Mouse (Mus musculus): ENCODE data around the gene Pip4k2a. TPM values are rescaled to one million over a fixed set of nuclear protein-coding genes. Genes with fewer than 3 reads are reported as not detected.

Pip4k2a gene
- polyA plus RNA-seq, 1 experiment from 2014 or later, result 10.1 TPM

- Histone ChIP-seq H3K27me3 (replicated peaks; ENCODE audit: control insufficient read depth, insufficient read depth, low read length) (no peaks in the 10 kb centered on the region), H3K4me2 (ENCODE audit: low read length) (no peak overlapping the region), H3K9ac (ENCODE audit: low read length) (no peak overlapping the region), H3K36me3 (ENCODE audit: control insufficient read depth, insufficient read depth, low read length) (no peaks in the 10 kb centered on the region), H3K9me3 (ENCODE audit: control insufficient read depth, low read length) (peaks cover 6% of the 10 kb centered on the region; the same call in 1 of the 2 replicates), H3K4me3 (ENCODE audit: low read depth, low read length) (no peak overlapping the region), H3K27ac (ENCODE audit: low read depth) (no peak overlapping the region), H3K4me1 (replicated peaks; ENCODE audit: control insufficient read depth, insufficient read depth, low read length) (no peaks in the 10 kb centered on the region)
- ATAC-seq (replicated peaks; ENCODE audit: low FRiP score, low TSS enrichment, low read depth) (no peak), DNase-seq (ENCODE audit: low spot score) (no peak)
- 85% methylated on average over 3 of the region's 3 CpGs for WGBS
These were observed 12.4 kb downstream of the Pip4k2a start for GRCm38 (mm10) chr2:18985506-18985905.

GRCm38 (mm10) chr2:18984095-18984847, 13.7 kb downstream of the Pip4k2a start:
- Histone ChIP-seq H3K4me2 (ENCODE audit: low read length) (no peak overlapping the region), H3K27me3 (replicated peaks; ENCODE audit: control insufficient read depth, insufficient read depth, low read length) (no peaks in the 10 kb centered on the region), H3K36me3 (ENCODE audit: control insufficient read depth, insufficient read depth, low read length) (no peaks in the 10 kb centered on the region), H3K4me1 (replicated peaks; ENCODE audit: control insufficient read depth, insufficient read depth, low read length) (no peaks in the 10 kb centered on the region), H3K9me3 (ENCODE audit: control insufficient read depth, low read length) (peaks cover 6% of the 10 kb centered on the region; the same call in 1 of the 2 replicates), H3K4me3 (ENCODE audit: low read depth, low read length) (no peak overlapping the region), H3K27ac (ENCODE audit: low read depth) (no peak overlapping the region), H3K9ac (ENCODE audit: low read length) (no peak overlapping the region)
- WGBS, result 93% methylated on average over 15 of the region's 15 CpGs
- DNase-seq (ENCODE audit: low spot score) (peak; percentile 25), ATAC-seq (replicated peaks; ENCODE audit: low FRiP score, low TSS enrichment, low read depth) (no peak)

DNA sequence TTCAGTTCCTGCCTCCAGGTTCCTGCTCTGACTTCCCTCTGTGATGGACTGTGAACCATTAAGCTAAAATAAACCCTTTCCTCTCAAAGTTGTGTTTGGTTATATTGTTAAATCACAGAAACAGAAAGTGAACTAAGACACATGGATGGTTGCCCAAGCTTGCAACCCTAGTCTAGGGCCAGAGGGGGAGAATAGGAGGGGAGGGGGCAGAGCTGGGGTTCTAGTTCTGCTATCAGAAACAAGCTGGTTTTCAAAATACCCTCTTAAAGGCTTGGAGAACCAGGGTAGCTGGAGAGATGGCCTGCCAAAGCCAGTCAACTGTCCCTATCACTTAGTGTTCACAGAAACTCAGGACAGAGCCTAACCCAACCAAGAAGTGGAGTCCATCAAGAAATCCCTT, 14.4 kb downstream of the Pip4k2a start:
- Histone ChIP-seq H3K9ac (ENCODE audit: low read length) (no peak overlapping the region), H3K4me1 (replicated peaks; ENCODE audit: control insufficient read depth, insufficient read depth, low read length) (no peaks in the 10 kb centered on the region), H3K36me3 (ENCODE audit: control insufficient read depth, insufficient read depth, low read length) (no peaks in the 10 kb centered on the region), H3K27ac (ENCODE audit: low read depth) (no peak overlapping the region), H3K9me3 (ENCODE audit: control insufficient read depth, low read length) (peaks cover 6% of the 10 kb centered on the region; the same call in 1 of the 2 replicates), H3K4me2 (ENCODE audit: low read length) (no peak overlapping the region), H3K4me3 (ENCODE audit: low read depth, low read length) (no peak overlapping the region), H3K27me3 (replicated peaks; ENCODE audit: control insufficient read depth, insufficient read depth, low read length) (no peaks in the 10 kb centered on the region)
- ATAC-seq (replicated peaks; ENCODE audit: low FRiP score, low TSS enrichment, low read depth), result no peak
- no peak for DNase-seq (ENCODE audit: low spot score)

- no peak for ATAC-seq (replicated peaks; ENCODE audit: low FRiP score, low TSS enrichment, low read depth)
- H3K4me1 ChIP-seq (replicated peaks; ENCODE audit: control insufficient read depth, insufficient read depth, low read length), result no peaks in the 10 kb centered on the region
- H3K27ac ChIP-seq (ENCODE audit: low read depth), result no peak overlapping the region
- H3K36me3 ChIP-seq (ENCODE audit: control insufficient read depth, insufficient read depth, low read length), result no peaks in the 10 kb centered on the region
- 0 out of 2 replicates have a peak, but pooled peaks cover 2% of the 10 kb centered on the region for H3K9me3 ChIP-seq (ENCODE audit: control insufficient read depth, low read length)
- no peak overlapping the region for H3K4me2 ChIP-seq (ENCODE audit: low read length)
- DNase-seq (ENCODE audit: low spot score), result no peak
- H3K27me3 ChIP-seq (replicated peaks; ENCODE audit: control insufficient read depth, insufficient read depth, low read length), result no peaks in the 10 kb centered on the region
- no peak overlapping the region for H3K9ac ChIP-seq (ENCODE audit: low read length)
- WGBS, result 80% methylated on average over 6 of the region's 6 CpGs
- no peak overlapping the region for H3K4me3 ChIP-seq (ENCODE audit: low read depth, low read length)
These were observed 15.3 kb downstream of the Pip4k2a start for GRCm38 (mm10) chr2:18982581-18982980.

DNA sequence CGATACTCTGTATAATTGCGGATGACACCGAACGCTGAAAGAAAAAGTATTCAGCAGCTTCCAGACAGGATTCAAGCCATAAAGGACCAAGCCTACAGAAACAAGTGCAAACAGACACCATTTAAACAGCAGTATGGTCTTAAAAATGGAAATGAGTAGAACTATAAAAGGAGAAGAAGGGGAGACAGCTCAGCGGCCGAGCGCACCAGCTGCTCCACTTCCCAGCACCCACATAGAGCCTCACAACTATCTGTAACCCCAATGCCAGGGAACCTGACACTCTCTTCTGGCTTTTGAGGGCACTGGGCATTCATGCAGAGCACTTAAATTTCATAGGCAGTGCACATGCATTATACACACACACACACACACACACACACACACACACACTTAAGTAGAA, 18.3 kb downstream of the Pip4k2a start:
- 87% methylated on average over 7 of the region's 7 CpGs for WGBS
- no peak for ATAC-seq (replicated peaks; ENCODE audit: low FRiP score, low TSS enrichment, low read depth)
- H3K4me1 ChIP-seq (replicated peaks; ENCODE audit: control insufficient read depth, insufficient read depth, low read length), result no peaks in the 10 kb centered on the region

GRCm38 (mm10) chr2:18979046-18979445, 18.9 kb downstream of the Pip4k2a start:
- Histone ChIP-seq H3K4me1 (replicated peaks; ENCODE audit: control insufficient read depth, insufficient read depth, low read length) (no peaks in the 10 kb centered on the region), H3K9me3 (ENCODE audit: control insufficient read depth, low read length) (0 out of 2 replicates have a peak, but pooled peaks cover 2% of the 10 kb centered on the region), H3K36me3 (ENCODE audit: control insufficient read depth, insufficient read depth, low read length) (no peaks in the 10 kb centered on the region), H3K4me3 (ENCODE audit: low read depth, low read length) (no peak overlapping the region), H3K27ac (ENCODE audit: low read depth) (no peak overlapping the region), H3K4me2 (ENCODE audit: low read length) (no peak overlapping the region), H3K27me3 (replicated peaks; ENCODE audit: control insufficient read depth, insufficient read depth, low read length) (no peaks in the 10 kb centered on the region), H3K9ac (ENCODE audit: low read length) (no peak overlapping the region)
- no peak for ATAC-seq (replicated peaks; ENCODE audit: low FRiP score, low TSS enrichment, low read depth)
- no peak for DNase-seq (ENCODE audit: low spot score)
- WGBS, result 87% methylated on average over 4 of the region's 4 CpGs

More for the DNA sequence above, 18.3 kb downstream of the Pip4k2a start:
- H3K9ac ChIP-seq (ENCODE audit: low read length), result no peak overlapping the region
- 0 out of 2 replicates have a peak, but pooled peaks cover 2% of the 10 kb centered on the region for H3K9me3 ChIP-seq (ENCODE audit: control insufficient read depth, low read length)
- H3K27ac ChIP-seq (ENCODE audit: low read depth), result no peak overlapping the region
- H3K4me2 ChIP-seq (ENCODE audit: low read length), result no peak overlapping the region
- DNase-seq (ENCODE audit: low spot score), result no peak
- H3K4me3 ChIP-seq (ENCODE audit: low read depth, low read length), result no peak overlapping the region
- no peaks in the 10 kb centered on the region for H3K27me3 ChIP-seq (replicated peaks; ENCODE audit: control insufficient read depth, insufficient read depth, low read length)
- no peaks in the 10 kb centered on the region for H3K36me3 ChIP-seq (ENCODE audit: control insufficient read depth, insufficient read depth, low read length)

DNA sequence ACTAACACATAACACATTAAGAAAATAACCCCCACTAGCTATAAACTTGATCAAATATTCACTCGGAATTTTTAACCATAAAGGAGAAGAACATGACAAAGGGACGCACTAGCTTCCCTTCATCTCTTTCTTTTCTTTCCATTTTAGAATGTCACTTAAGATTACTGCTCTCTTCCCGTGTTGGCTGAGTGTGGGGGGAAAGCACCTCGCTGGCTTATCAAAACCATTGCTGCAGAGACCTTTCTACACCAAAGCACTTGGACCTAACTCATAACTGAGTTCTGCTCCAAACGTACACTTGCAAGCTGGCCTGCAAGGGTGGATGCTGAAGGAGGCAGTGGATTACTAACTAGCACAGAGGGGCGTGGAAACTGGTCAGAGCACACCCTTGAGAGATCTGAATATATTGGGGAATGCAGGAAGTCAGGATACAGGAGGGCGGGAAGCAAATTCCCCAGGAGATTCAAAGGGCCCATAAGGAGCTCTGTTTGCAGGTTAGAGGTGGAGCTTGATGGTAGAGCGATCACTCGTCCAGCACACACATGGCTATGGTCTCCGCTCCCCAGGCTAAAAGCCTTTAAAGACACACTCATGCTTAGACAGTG, 20.6 kb downstream of the Pip4k2a start:
- ATAC-seq (replicated peaks; ENCODE audit: low FRiP score, low TSS enrichment, low read depth), result no peak
- no peaks in the 10 kb centered on the region for H3K4me1 ChIP-seq (replicated peaks; ENCODE audit: control insufficient read depth, insufficient read depth, low read length)
- no peaks in the 10 kb centered on the region for H3K27me3 ChIP-seq (replicated peaks; ENCODE audit: control insufficient read depth, insufficient read depth, low read length)
- no peaks in the 10 kb centered on the region for H3K36me3 ChIP-seq (ENCODE audit: control insufficient read depth, insufficient read depth, low read length)
- no peak for DNase-seq (ENCODE audit: low spot score)
- no peak overlapping the region for H3K4me3 ChIP-seq (ENCODE audit: low read depth, low read length)
- H3K9ac ChIP-seq (ENCODE audit: low read length), result no peak overlapping the region
- 83% methylated on average over 10 of the region's 10 CpGs for WGBS
- peaks cover 6% of the 10 kb centered on the region for H3K9me3 ChIP-seq (ENCODE audit: control insufficient read depth, low read length)
- no peak overlapping the region for H3K4me2 ChIP-seq (ENCODE audit: low read length)
- H3K27ac ChIP-seq (ENCODE audit: low read depth), result no peak overlapping the region

DNA sequence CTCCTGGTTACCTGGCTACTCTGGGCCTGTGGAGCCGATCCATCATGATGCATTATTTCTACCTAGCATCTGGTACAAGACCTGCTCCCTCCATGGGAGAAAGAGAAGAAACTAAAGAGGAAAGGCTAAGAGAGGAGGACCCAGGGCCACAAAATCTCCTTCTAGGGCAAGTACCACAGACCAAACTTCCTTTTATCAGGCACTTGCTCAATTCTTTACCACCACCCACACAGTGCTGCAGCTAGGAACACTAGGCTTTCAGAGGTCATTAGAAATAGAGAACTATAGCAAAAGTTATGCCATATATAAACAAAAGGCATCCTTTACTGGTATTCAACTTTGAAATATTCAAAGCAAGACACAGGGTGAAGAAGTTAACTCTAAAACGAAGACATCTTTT, 21.8 kb downstream of the Pip4k2a start:
- 86% methylated on average over 2 of the region's 2 CpGs for WGBS
- Histone ChIP-seq H3K9me3 (ENCODE audit: control insufficient read depth, low read length) (peaks cover 6% of the 10 kb centered on the region), H3K9ac (ENCODE audit: low read length) (no peak overlapping the region), H3K27ac (ENCODE audit: low read depth) (no peak overlapping the region), H3K4me1 (replicated peaks; ENCODE audit: control insufficient read depth, insufficient read depth, low read length) (no peaks in the 10 kb centered on the region), H3K27me3 (replicated peaks; ENCODE audit: control insufficient read depth, insufficient read depth, low read length) (no peaks in the 10 kb centered on the region), H3K4me2 (ENCODE audit: low read length) (no peak overlapping the region), H3K36me3 (ENCODE audit: control insufficient read depth, insufficient read depth, low read length) (no peaks in the 10 kb centered on the region), H3K4me3 (ENCODE audit: low read depth, low read length) (no peak overlapping the region)
- DNase-seq (ENCODE audit: low spot score) (no peak), ATAC-seq (replicated peaks; ENCODE audit: low FRiP score, low TSS enrichment, low read depth) (no peak)

All from intestine, embryonic 14.5 days (tissue).